Mouse (Mus musculus): ENCODE measurements around the gene Vmn2r114.
"Not testable (repeated sequence)": the region's sequence is repeated elsewhere in the genome, so short reads cannot be mapped to it uniquely, and the experiment has no call there.

Gene Vmn2r114

DNA sequence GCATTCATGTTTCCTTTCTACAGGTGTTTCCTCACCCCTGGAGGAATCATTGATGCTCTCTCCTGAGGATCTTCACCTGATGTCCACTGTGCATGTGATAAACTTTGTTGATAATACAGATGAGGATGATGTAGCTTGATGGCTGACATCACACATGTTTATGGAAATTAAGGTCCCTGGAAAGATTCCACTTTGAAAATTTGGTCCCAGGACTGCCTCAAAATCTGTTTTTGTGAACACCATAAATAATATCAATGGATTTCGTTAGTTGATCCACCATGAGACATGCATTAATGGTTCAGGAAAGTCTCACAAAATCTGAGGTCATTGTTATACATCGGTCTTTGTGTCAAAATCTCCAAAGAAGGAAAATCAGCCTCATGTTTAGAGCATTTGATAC is at the start of gene Vmn2r114:
Gene Vmn2r114, minus strand, starts transcription at position 101 of the 400 bp plus-strand sequence.
- in situ Hi-C loops (cut with MboI): loop anchor here (5.0 kb wide), 1 partner anchor 165 kb away; the partner anchor contains the start of gene Vmn2r117

DNA sequence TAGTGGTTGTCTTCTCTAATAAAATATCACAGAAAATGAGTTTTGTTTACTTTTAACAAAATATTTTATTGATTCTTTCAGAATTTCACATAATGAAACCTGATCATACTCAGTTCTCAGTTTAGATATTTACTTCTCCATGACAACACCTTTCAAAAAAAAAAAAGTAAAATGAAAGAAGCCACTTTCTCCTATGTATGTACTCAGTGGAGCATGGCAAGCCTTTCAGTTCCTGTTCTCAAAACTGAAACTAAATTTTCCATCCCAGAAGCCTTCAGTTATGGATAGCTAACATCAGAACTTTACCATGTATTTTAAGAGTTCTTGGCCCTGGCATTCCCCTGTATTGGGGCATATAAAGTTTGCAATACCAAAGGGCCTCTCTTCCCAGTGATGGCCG is 39.3 kb upstream of the Vmn2r114 start:
- in situ Hi-C loops (cut with MboI): no loop called here

DNA sequence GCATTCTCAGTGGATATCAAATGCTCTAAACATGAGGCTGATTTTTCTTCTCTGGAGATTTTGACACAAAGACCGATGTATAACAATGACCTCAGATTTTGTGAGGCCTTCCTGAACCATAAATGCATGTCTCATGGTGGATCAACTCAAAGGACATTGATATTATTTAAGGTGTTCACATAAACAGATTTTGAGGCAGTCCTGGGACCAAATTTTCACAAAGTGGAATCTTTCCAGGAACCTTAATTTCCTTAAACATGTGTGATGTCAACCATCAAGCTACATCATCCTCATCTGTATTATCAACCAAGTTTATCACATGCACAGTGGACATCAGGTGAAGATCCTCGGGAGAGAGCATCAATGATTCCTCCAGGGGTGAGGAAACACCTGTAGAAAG is 31.1 kb upstream of the Vmn2r114 start, which contains the start of gene Vmn2r115:
Gene Vmn2r115, plus strand, starts transcription at position 301 of the 400 bp plus-strand sequence.
- in situ Hi-C loops (cut with MboI): not testable (repeated sequence)

DNA sequence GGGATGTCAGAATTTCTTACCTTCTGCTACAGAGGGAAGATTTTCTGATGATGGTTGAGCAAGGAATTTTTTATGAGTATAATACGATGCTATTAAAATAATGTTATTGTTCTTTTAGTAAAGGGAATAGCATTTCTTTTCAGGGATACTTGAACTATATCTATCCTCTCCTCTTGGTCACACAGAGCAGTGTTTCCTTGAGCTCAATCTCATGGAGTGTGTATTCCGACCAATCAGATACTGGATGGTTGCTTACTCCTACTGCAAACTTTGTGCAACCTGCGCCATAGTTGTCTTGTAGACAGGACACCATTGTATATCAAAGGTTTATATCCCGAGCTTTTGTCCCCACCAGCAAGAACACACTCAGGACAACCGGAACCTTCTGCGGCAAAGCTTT is 18.3 kb upstream of the Vmn2r114 start:
- in situ Hi-C loops (cut with MboI): no loop called here
